Mouse (Mus musculus): Measurements from ENCODE around the gene Tmem151b. TPM values are rescaled to one million over a fixed set of nuclear protein-coding genes. Genes with fewer than 3 reads are reported as not detected.
A peak's percentile ranks its signal among the peaks of the same experiment; 100 is the strongest.

Gene Tmem151b
- polyA plus RNA-seq, 1 experiment from 2014 or later = 1.7 TPM

GRCm38 (mm10) chr17:45593479-45593878, 44.0 kb upstream of the Tmem151b start:
- whole genome bisulfite sequencing = 36% methylated on average over 5 of the region's 8 CpGs
- no peak overlapping the region; the same call in 1 of the 2 replicates for H3K9ac ChIP-seq (ENCODE audit: low read depth, low read length)
- no peaks in the 10 kb centered on the region for H3K9me3 ChIP-seq (ENCODE audit: control insufficient read depth, low read length)
- 0 out of 2 replicates have a peak, but pooled peaks cover 4% of the 10 kb centered on the region for H3K27me3 ChIP-seq (replicated peaks; ENCODE audit: control insufficient read depth, insufficient read depth, low read length)
- ATAC-seq (ENCODE audit: low read depth) = no peak
- no peak for DNase-seq (ENCODE audit: low spot score)
- peak overlapping the region; percentile 99 for H3K4me2 ChIP-seq (ENCODE audit: low read depth, low read length)
- peak overlapping the region; percentile 60; the same call in 1 of the 2 replicates for H3K4me3 ChIP-seq (ENCODE audit: low read depth, low read length)
- H3K27ac ChIP-seq (replicated peaks; ENCODE audit: low read depth, low read length) = no peak overlapping the region
- H3K36me3 ChIP-seq (ENCODE audit: control insufficient read depth, insufficient read depth, low read length) = no peaks in the 10 kb centered on the region; the same call in 1 of the 2 replicates
- peaks cover 39% of the 10 kb centered on the region for H3K4me1 ChIP-seq (ENCODE audit: control insufficient read depth, insufficient read depth, low read length)

- no peak for DNase-seq (ENCODE audit: low spot score)
- Histone ChIP-seq H3K27me3 (replicated peaks; ENCODE audit: control insufficient read depth, insufficient read depth, low read length) (0 out of 2 replicates have a peak, but pooled peaks cover 4% of the 10 kb centered on the region), H3K9ac (ENCODE audit: low read depth, low read length) (peak overlapping the region; percentile 9; the same call in 1 of the 2 replicates), H3K27ac (replicated peaks; ENCODE audit: low read depth, low read length) (no peak overlapping the region), H3K4me1 (ENCODE audit: control insufficient read depth, insufficient read depth, low read length) (peaks cover 39% of the 10 kb centered on the region), H3K9me3 (ENCODE audit: control insufficient read depth, low read length) (no peaks in the 10 kb centered on the region), H3K4me2 (ENCODE audit: low read depth, low read length) (peak overlapping the region; percentile 99), H3K4me3 (ENCODE audit: low read depth, low read length) (no peak overlapping the region), H3K36me3 (ENCODE audit: control insufficient read depth, insufficient read depth, low read length) (no peaks in the 10 kb centered on the region; the same call in 1 of the 2 replicates)
- WGBS = 39% methylated on average over 7 of the region's 8 CpGs
- ATAC-seq (ENCODE audit: low read depth) = no peak
Measured at GRCm38 (mm10) chr17:45592606-45593431, 43.3 kb upstream of the Tmem151b start.

- Histone ChIP-seq H3K4me1 (ENCODE audit: control insufficient read depth, insufficient read depth, low read length) (peaks cover 37% of the 10 kb centered on the region), H3K36me3 (ENCODE audit: control insufficient read depth, insufficient read depth, low read length) (peaks cover 4% of the 10 kb centered on the region), H3K4me3 (ENCODE audit: low read depth, low read length) (no peak overlapping the region), H3K27ac (replicated peaks; ENCODE audit: low read depth, low read length) (no peak overlapping the region), H3K9ac (ENCODE audit: low read depth, low read length) (peak overlapping the region; percentile 9; the same call in 1 of the 2 replicates), H3K9me3 (ENCODE audit: control insufficient read depth, low read length) (no peaks in the 10 kb centered on the region), H3K4me2 (ENCODE audit: low read depth, low read length) (peak overlapping the region; percentile 99), H3K27me3 (replicated peaks; ENCODE audit: control insufficient read depth, insufficient read depth, low read length) (0 out of 2 replicates have a peak, but pooled peaks cover 4% of the 10 kb centered on the region)
- DNase-seq (ENCODE audit: low spot score) = no peak
- no peak for ATAC-seq (ENCODE audit: low read depth)
- WGBS = 39% methylated on average over 16 of the region's 16 CpGs
Measured at GRCm38 (mm10) chr17:45591701-45592605, 42.5 kb upstream of the Tmem151b start.

GRCm38 (mm10) chr17:45590410-45590809, 40.9 kb upstream of the Tmem151b start:
- peaks cover 30% of the 10 kb centered on the region for H3K4me1 ChIP-seq (ENCODE audit: control insufficient read depth, insufficient read depth, low read length)
- ATAC-seq (ENCODE audit: low read depth) = no peak
- peaks cover 12% of the 10 kb centered on the region for H3K36me3 ChIP-seq (ENCODE audit: control insufficient read depth, insufficient read depth, low read length)
- H3K27me3 ChIP-seq (replicated peaks; ENCODE audit: control insufficient read depth, insufficient read depth, low read length) = 0 out of 2 replicates have a peak, but pooled peaks cover 4% of the 10 kb centered on the region
- H3K27ac ChIP-seq (replicated peaks; ENCODE audit: low read depth, low read length) = no peak overlapping the region
- no peak overlapping the region for H3K9ac ChIP-seq (ENCODE audit: low read depth, low read length)
- no peaks in the 10 kb centered on the region for H3K9me3 ChIP-seq (ENCODE audit: control insufficient read depth, low read length)
- no peak overlapping the region for H3K4me3 ChIP-seq (ENCODE audit: low read depth, low read length)
- 67% methylated on average over 6 of the region's 6 CpGs for WGBS
- H3K4me2 ChIP-seq (ENCODE audit: low read depth, low read length) = no peak overlapping the region
- no peak for DNase-seq (ENCODE audit: low spot score)

- no peak overlapping the region for H3K4me3 ChIP-seq (ENCODE audit: low read depth, low read length)
- DNase-seq (ENCODE audit: low spot score) (no peak), ATAC-seq (ENCODE audit: low read depth) (no peak)
- H3K27ac ChIP-seq (replicated peaks; ENCODE audit: low read depth, low read length) = no peak overlapping the region
- no peak overlapping the region for H3K9ac ChIP-seq (ENCODE audit: low read depth, low read length)
- peaks cover 12% of the 10 kb centered on the region for H3K36me3 ChIP-seq (ENCODE audit: control insufficient read depth, insufficient read depth, low read length)
- H3K9me3 ChIP-seq (ENCODE audit: control insufficient read depth, low read length) = no peaks in the 10 kb centered on the region
- H3K27me3 ChIP-seq (replicated peaks; ENCODE audit: control insufficient read depth, insufficient read depth, low read length) = 0 out of 2 replicates have a peak, but pooled peaks cover 4% of the 10 kb centered on the region
- H3K4me1 ChIP-seq (ENCODE audit: control insufficient read depth, insufficient read depth, low read length) = peaks cover 27% of the 10 kb centered on the region
- no peak overlapping the region for H3K4me2 ChIP-seq (ENCODE audit: low read depth, low read length)
- 90% methylated on average over 8 of the region's 8 CpGs for WGBS
Measured at GRCm38 (mm10) chr17:45589844-45590243, 40.4 kb upstream of the Tmem151b start.

- WGBS = 94% methylated on average over 7 of the region's 7 CpGs
- Histone ChIP-seq H3K4me3 (ENCODE audit: low read depth, low read length) (no peak overlapping the region), H3K4me2 (ENCODE audit: low read depth, low read length) (no peak overlapping the region), H3K4me1 (ENCODE audit: control insufficient read depth, insufficient read depth, low read length) (peaks cover 21% of the 10 kb centered on the region), H3K9me3 (ENCODE audit: control insufficient read depth, low read length) (no peaks in the 10 kb centered on the region), H3K9ac (ENCODE audit: low read depth, low read length) (no peak overlapping the region), H3K27ac (replicated peaks; ENCODE audit: low read depth, low read length) (no peak overlapping the region), H3K36me3 (ENCODE audit: control insufficient read depth, insufficient read depth, low read length) (peaks cover 12% of the 10 kb centered on the region), H3K27me3 (replicated peaks; ENCODE audit: control insufficient read depth, insufficient read depth, low read length) (no peaks in the 10 kb centered on the region)
- no peak for DNase-seq (ENCODE audit: low spot score)
- ATAC-seq (ENCODE audit: low read depth) = no peak
Measured at GRCm38 (mm10) chr17:45589236-45589635, 39.8 kb upstream of the Tmem151b start.

GRCm38 (mm10) chr17:45588370-45588769, 38.9 kb upstream of the Tmem151b start:
- ATAC-seq (ENCODE audit: low read depth) (no peak), DNase-seq (ENCODE audit: low spot score) (no peak)
- Histone ChIP-seq H3K9me3 (ENCODE audit: control insufficient read depth, low read length) (no peaks in the 10 kb centered on the region), H3K27me3 (replicated peaks; ENCODE audit: control insufficient read depth, insufficient read depth, low read length) (no peaks in the 10 kb centered on the region), H3K4me1 (ENCODE audit: control insufficient read depth, insufficient read depth, low read length) (peaks cover 14% of the 10 kb centered on the region), H3K9ac (ENCODE audit: low read depth, low read length) (no peak overlapping the region), H3K4me2 (ENCODE audit: low read depth, low read length) (no peak overlapping the region), H3K27ac (replicated peaks; ENCODE audit: low read depth, low read length) (no peak overlapping the region), H3K36me3 (ENCODE audit: control insufficient read depth, insufficient read depth, low read length) (peaks cover 12% of the 10 kb centered on the region), H3K4me3 (ENCODE audit: low read depth, low read length) (no peak overlapping the region)
- WGBS = 90% methylated on average over 6 of the region's 7 CpGs

- no peaks in the 10 kb centered on the region for H3K4me1 ChIP-seq (ENCODE audit: control insufficient read depth, insufficient read depth, low read length)
Measured at GRCm38 (mm10) chr17:45586449-45586837, 37.0 kb upstream of the Tmem151b start.

More at GRCm38 (mm10) chr17:45586449-45586837, 37.0 kb upstream of the Tmem151b start:
- no peak overlapping the region for H3K4me3 ChIP-seq (ENCODE audit: low read depth, low read length)
- no peaks in the 10 kb centered on the region for H3K9me3 ChIP-seq (ENCODE audit: control insufficient read depth, low read length)
- no peaks in the 10 kb centered on the region for H3K27me3 ChIP-seq (replicated peaks; ENCODE audit: control insufficient read depth, insufficient read depth, low read length)
- ATAC-seq (ENCODE audit: low read depth) (no peak), DNase-seq (ENCODE audit: low spot score) (no peak)
- no peak overlapping the region for H3K4me2 ChIP-seq (ENCODE audit: low read depth, low read length)
- H3K27ac ChIP-seq (replicated peaks; ENCODE audit: low read depth, low read length) = no peak overlapping the region
- peaks cover 12% of the 10 kb centered on the region for H3K36me3 ChIP-seq (ENCODE audit: control insufficient read depth, insufficient read depth, low read length)
- 96% methylated on average over 3 of the region's 3 CpGs for WGBS
- H3K9ac ChIP-seq (ENCODE audit: low read depth, low read length) = no peak overlapping the region
